Mouse (Mus musculus) embryonic facial prominence, embryonic 11.5 days (tissue): ENCODE data around the gene Tfeb. TPM values are rescaled to one million over a fixed set of nuclear protein-coding genes. Genes with fewer than 3 reads are reported as not detected.

Experiments
- ATAC-seq: fragments of 200-750 bp; cut with Nextera tagmentation; replicated peaks from 2 replicates; pipeline ENCODE4 v1.8.0; 2017; ENCODE audit warnings: low read depth; ENCODE audit not compliant: insufficient number of reproducible peaks, low FRiP score, low TSS enrichment
- DNase-seq: peaks from one replicate; pipeline ENCODE4 v3.0.0-alpha.2; 2015; ENCODE audit warnings: low spot score
- H3K27ac ChIP-seq: fragments of 300-500 bp; sonication (generic); replicated peaks from 2 replicates; pipeline ENCODE4 v1.5.1; 2014; ENCODE audit warnings: mild to moderate bottlenecking, low read depth, low read length, control low read depth
- H3K27me3 ChIP-seq: fragments of 300-500 bp; sonication (generic); 2 replicates; pipeline ENCODE4 v1.6.1; 2014; ENCODE audit warnings: mild to moderate bottlenecking, low read length, moderate library complexity, mixed read lengths; ENCODE audit not compliant: control insufficient read depth, insufficient read depth
- H3K36me3 ChIP-seq: fragments of 300-500 bp; sonication (generic); replicated peaks from 2 replicates; pipeline ENCODE4 v1.6.1; 2014; ENCODE audit warnings: low read depth, mild to moderate bottlenecking, low read length, moderate library complexity, mixed read lengths; ENCODE audit not compliant: control insufficient read depth, insufficient read depth
- H3K4me1 ChIP-seq: fragments of 300-500 bp; sonication (generic); 2 replicates; pipeline ENCODE4 v1.6.1; 2014; ENCODE audit warnings: low read length, mixed read lengths; ENCODE audit not compliant: control insufficient read depth, insufficient read depth
- H3K4me2 ChIP-seq: fragments of 300-500 bp; sonication (generic); 2 replicates; pipeline ENCODE4 v1.6.1; 2014; ENCODE audit warnings: low read depth, mild to moderate bottlenecking, control low read depth, low read length, moderate library complexity
- H3K4me3 ChIP-seq: fragments of 300-500 bp; sonication (generic); 2 replicates; pipeline ENCODE4 v1.5.1; 2014; ENCODE audit warnings: low read depth, low read length, control low read depth
- H3K9ac ChIP-seq: fragments of 300-500 bp; sonication (generic); replicated peaks from 2 replicates; pipeline ENCODE4 v1.6.1; 2014; ENCODE audit warnings: mild to moderate bottlenecking, control low read depth, low read length
- H3K9me3 ChIP-seq: fragments of 300-500 bp; sonication (generic); replicated peaks from 2 replicates; pipeline ENCODE4 v1.6.1; 2016; ENCODE audit warnings: mild to moderate bottlenecking, low read length, inconsistent platforms, mixed read lengths; ENCODE audit not compliant: control insufficient read depth
- WGBS: fragments of 180-500 bp; shearing (Covaris S2); extraction: QIAGEN DNeasy Blood & Tissue Kit; methylation state at CpG from one replicate; pipeline ENCODE4 v1.1.7; 2014; 5-methylcytosine and 5-hydroxymethylcytosine counted together
- polyA plus RNA-seq: library from polyadenylated mRNA; unstranded; fragments of >200 nt; fragmentation: Nextera tagmentation; extraction: Ambion mirVana; gene quantifications from 2 replicates; pipeline ENCODE4 v1.2.1, GENCODE M21; 2014

Tfeb gene
- polyA plus RNA-seq, 1 experiment from 2014 or later: 2.1 TPM

DNA sequence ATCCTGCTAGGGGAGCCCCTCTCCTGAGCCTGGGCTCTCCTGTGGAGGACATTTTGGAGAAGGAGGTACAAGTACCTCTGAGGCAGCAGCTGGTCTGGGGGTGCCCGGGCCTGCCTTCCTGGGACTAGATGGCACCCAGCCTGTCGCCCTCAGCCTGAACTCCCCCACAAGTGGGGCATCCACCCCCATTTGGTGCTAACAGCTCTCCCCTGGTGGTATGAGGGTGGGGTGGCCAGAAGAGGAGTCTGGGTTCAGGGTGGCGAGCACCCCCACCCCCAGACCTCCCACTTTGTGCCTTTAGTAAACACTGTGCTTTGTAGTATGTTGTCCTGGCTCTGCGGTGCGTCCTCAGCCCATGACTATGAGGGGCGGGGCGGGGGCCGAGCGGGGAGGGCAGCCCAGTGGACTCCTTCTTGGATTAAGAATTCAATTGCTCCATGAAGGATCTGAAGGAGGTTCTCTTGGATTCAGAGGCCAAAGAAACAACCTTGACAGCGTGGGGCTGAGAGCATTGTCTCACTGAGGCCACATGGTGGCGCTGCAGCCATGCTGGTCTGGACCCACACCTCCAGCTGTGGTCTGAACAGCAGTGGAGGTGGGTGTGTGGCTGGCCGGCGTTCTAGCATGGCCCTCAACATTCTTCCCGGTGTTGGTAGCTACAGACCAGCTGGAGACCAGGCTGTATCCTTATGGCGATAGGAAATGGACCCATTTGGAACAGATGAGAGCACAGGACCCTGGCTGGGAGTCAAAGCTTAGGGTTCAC lies 55.5 kb downstream of the Tfeb start:
- H3K4me3 ChIP-seq: no peak overlapping the region
- H3K27me3 ChIP-seq: no peaks in the 10 kb centered on the region
- 23% methylated on average over 15 of the region's 15 CpGs for whole genome bisulfite sequencing
- H3K27ac ChIP-seq: no peak overlapping the region
- no peak overlapping the region for H3K4me2 ChIP-seq
- H3K36me3 ChIP-seq: no peaks in the 10 kb centered on the region
- ATAC-seq (peak; percentile 21; the same call in 1 of the 2 replicates), DNase-seq (peak; percentile 93)
- H3K4me1 ChIP-seq: peaks cover 14% of the 10 kb centered on the region
- no peak overlapping the region for H3K9ac ChIP-seq
- H3K9me3 ChIP-seq: no peaks in the 10 kb centered on the region

DNA sequence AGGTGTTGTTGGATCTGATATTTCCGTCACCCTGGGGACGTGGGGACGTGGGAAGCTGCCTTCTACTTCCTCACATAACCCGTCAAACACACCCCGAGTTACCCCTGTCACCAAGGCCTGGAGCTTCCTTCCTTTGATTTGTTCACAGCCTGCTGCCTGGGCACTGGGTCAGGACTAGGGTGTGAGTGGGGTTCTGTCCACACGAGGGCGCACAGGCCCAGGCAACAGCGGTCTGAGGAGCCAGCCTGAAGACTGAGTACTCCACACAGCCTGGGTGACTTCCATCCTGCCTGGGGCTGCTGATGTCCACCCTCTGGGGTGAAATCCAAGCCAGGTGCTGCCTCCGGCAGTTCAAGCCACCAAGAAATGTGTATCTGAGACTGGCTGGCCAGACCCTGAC lies 56.5 kb downstream of the Tfeb start:
- H3K4me2 ChIP-seq: no peak overlapping the region
- H3K9ac ChIP-seq: no peak overlapping the region
- peaks cover 6% of the 10 kb centered on the region for H3K4me1 ChIP-seq
- no peaks in the 10 kb centered on the region for H3K27me3 ChIP-seq
- H3K36me3 ChIP-seq: no peaks in the 10 kb centered on the region
- no peak overlapping the region for H3K27ac ChIP-seq
- H3K4me3 ChIP-seq: no peak overlapping the region
- DNase-seq: peak; percentile 87
- peak; percentile 69 for ATAC-seq
- no peaks in the 10 kb centered on the region for H3K9me3 ChIP-seq
- WGBS: 11% methylated on average over 9 of the region's 9 CpGs

DNA sequence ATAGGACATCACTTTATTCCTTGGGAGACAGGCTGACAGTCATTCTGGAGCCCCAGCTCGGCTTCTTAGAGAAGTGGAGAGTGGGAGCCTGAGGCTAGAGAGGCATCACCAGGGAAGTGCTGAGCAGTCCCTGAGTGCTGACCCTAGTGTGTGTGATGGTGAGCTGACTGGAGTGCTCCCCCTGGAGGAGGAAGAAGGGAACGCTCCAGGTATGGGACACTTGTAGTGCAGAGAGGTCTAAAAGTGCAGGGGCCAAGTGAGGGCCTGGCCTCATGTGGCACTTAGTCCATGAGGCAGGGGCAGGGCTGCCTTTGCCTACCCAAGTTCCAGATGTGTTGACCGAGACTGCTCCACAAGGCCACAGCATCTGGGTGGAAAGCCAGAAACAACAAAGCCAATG lies 58.6 kb downstream of the Tfeb start:
- Histone ChIP-seq H3K27me3 (no peaks in the 10 kb centered on the region), H3K4me1 (peaks cover 6% of the 10 kb centered on the region), H3K9ac (no peak overlapping the region), H3K36me3 (no peaks in the 10 kb centered on the region), H3K9me3 (no peaks in the 10 kb centered on the region), H3K4me3 (no peak overlapping the region), H3K4me2 (no peak overlapping the region), H3K27ac (no peak overlapping the region)
- ATAC-seq (peak; percentile 49; the same call in 1 of the 2 replicates), DNase-seq (peak; percentile 70)
- WGBS: 24% methylated on average over 3 of the region's 3 CpGs

DNA sequence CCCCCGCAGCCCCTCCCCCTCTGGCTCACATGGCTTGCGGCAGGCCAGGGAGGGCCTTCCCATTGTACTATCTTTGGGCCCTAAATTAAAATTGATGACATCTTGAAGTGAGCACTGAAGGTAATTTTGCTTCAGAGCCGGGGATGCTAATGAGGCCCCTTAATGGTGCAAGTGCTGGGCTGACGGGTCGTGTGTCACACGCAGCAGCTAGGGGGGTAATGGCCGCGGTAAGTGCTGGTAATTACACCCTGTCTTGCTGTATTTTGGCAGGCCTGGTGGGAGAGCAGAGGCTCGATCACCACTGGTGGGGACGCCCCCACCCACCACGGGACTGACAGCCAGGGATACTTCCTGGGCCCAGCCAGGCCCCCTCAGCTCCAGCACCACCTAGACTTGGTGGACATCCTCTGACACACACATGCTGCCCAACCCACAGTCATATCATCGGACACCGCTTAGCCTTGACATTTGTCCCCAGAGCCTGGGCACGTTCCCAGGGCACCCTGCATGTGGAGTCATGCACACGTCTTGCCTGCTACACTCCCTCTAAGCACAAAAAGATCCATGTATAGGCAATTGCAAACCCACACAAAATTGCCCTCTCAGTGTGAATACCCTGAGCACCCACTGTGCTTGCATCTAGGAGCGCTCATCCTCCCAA lies 59.5 kb downstream of the Tfeb start:
- H3K27ac ChIP-seq: no peak overlapping the region
- WGBS: 47% methylated on average over 16 of the region's 16 CpGs

DNA sequence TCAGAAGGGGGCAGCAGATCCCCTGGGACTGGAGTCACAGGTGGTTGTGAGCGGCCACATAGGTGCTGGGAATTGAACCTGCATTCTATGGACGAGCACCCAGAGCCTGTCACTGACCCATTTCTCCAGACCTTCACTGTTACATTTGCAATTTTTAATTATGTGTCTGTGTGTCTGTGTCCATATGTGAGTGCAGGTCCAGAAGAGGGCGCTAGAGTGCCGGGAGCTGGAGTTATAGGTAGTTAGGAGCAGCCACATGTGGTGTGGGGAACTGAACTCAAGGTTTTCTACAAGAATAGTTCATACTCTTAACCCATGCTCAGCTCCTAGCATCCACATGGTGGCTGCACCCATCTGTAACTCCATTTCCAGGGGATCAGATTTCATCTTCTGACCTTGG lies 60.1 kb downstream of the Tfeb start:
- H3K4me2 ChIP-seq: no peak overlapping the region

More for the DNA sequence above, 59.5 kb downstream of the Tfeb start:
- H3K4me2 ChIP-seq: no peak overlapping the region
- no peaks in the 10 kb centered on the region for H3K36me3 ChIP-seq
- H3K9me3 ChIP-seq: no peaks in the 10 kb centered on the region
- DNase-seq: no peak
- H3K27me3 ChIP-seq: no peaks in the 10 kb centered on the region
- H3K4me1 ChIP-seq: peaks cover 6% of the 10 kb centered on the region
- no peak overlapping the region for H3K9ac ChIP-seq
- no peak for ATAC-seq
- no peak overlapping the region for H3K4me3 ChIP-seq

DNA sequence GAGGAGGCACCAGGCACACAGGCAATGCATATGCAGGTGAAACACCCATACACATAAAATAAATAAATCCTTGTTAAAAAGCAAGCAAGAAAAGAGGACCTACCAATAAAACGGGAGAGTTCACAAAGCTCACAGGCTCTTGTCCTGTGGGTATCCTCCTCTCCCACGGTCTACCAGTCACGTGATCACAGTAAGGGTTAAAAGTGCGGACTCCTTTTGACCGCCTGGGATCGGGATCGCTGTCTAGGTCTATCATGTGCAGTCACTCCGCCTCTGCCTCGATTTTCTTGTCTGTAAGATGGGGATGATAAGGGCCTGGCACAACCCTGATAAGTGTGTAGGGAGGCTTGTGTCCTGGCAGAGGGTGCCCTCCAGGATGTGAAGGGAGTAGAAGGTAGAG lies 60.6 kb downstream of the Tfeb start:
- H3K27ac ChIP-seq: peak overlapping the region; percentile 20; the same call in 1 of the 2 replicates
- H3K4me1 ChIP-seq: peaks cover 6% of the 10 kb centered on the region

More for the DNA sequence above, 60.1 kb downstream of the Tfeb start:
- Histone ChIP-seq H3K9ac (no peak overlapping the region), H3K36me3 (no peaks in the 10 kb centered on the region), H3K9me3 (no peaks in the 10 kb centered on the region), H3K4me3 (no peak overlapping the region), H3K27me3 (no peaks in the 10 kb centered on the region), H3K4me1 (peaks cover 6% of the 10 kb centered on the region), H3K27ac (no peak overlapping the region)
- DNase-seq: no peak
- no peak for ATAC-seq
- WGBS: 70% methylated on average over 4 of the region's 4 CpGs

DNA sequence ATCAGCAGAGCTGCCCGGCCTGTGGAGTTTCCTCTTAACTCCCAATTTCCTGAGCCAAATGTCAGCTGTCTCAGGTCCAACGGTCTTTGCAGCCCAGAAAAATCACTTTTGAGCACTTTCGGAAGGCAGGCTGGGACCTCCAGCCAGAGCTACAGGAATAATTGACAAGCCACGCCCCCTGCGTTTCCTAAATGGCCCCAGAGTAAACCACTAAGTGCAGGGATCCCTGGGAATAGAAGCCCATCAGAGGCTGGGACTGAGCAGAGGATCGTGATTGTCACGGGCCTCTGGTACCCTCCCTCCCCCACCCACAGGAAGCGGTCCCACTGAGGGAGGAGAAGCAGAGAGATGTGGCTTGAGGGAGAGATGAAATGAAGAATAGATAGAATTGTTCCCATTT lies 66.0 kb downstream of the Tfeb start:
- H3K4me3 ChIP-seq: no peak overlapping the region

More for the DNA sequence above, 60.6 kb downstream of the Tfeb start:
- no peak overlapping the region for H3K4me3 ChIP-seq
- ATAC-seq: no peak
- H3K27me3 ChIP-seq: no peaks in the 10 kb centered on the region
- H3K4me2 ChIP-seq: no peak overlapping the region
- H3K9me3 ChIP-seq: no peaks in the 10 kb centered on the region
- WGBS: 76% methylated on average over 9 of the region's 9 CpGs
- no peaks in the 10 kb centered on the region for H3K36me3 ChIP-seq
- no peak for DNase-seq
- H3K9ac ChIP-seq: no peak overlapping the region

DNA sequence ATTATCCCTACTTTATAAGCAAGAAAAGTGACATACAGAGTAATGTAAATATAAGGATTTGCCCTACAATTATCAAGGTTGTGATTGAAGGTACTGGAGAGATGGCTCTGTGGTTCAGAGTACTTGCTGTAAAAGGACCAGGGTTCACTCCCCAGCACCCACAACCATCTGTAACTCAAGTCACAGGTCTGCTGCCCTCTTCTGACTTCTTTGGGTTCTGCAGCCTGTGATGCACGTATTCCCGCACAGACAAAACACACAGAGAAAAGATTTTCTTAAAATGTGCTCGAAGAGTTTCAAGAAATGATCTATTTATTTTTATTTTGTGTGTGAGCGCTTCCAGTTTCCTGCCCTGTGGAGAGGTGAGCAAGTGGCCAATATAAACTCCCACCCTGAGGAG lies 66.8 kb downstream of the Tfeb start:
- ATAC-seq (no peak), DNase-seq (no peak)
- H3K9ac ChIP-seq: no peak overlapping the region
- H3K9me3 ChIP-seq: no peaks in the 10 kb centered on the region
- H3K4me1 ChIP-seq: 0 out of 2 replicates have a peak, but pooled peaks cover 2% of the 10 kb centered on the region
- WGBS: 91% methylated on average over 4 of the region's 4 CpGs
- no peaks in the 10 kb centered on the region for H3K36me3 ChIP-seq
- H3K27me3 ChIP-seq: no peaks in the 10 kb centered on the region
- no peak overlapping the region for H3K4me2 ChIP-seq
- no peak overlapping the region for H3K27ac ChIP-seq
- no peak overlapping the region for H3K4me3 ChIP-seq

More for the DNA sequence above, 66.0 kb downstream of the Tfeb start:
- no peak overlapping the region for H3K4me2 ChIP-seq
- ATAC-seq: peak; percentile 49; the same call in 1 of the 2 replicates
- no peak overlapping the region for H3K9ac ChIP-seq
- H3K36me3 ChIP-seq: no peaks in the 10 kb centered on the region
- peak overlapping the region; percentile 28; the same call in 1 of the 2 replicates for H3K27ac ChIP-seq
- no peaks in the 10 kb centered on the region for H3K9me3 ChIP-seq
- H3K4me1 ChIP-seq: 0 out of 2 replicates have a peak, but pooled peaks cover 2% of the 10 kb centered on the region
- H3K27me3 ChIP-seq: no peaks in the 10 kb centered on the region
- DNase-seq: peak; percentile 74
- 9% methylated on average over 8 of the region's 8 CpGs for WGBS
